Mouse (Mus musculus): Measurements from ENCODE around the gene Npr1.

- TF ChIP-seq GATA1 (IDR thresholded peaks at IDR 0.05; ENCODE audit: low read length) (no peak), TAL1 (IDR thresholded peaks at IDR 0.05; ENCODE audit: low read length) (no peak)
Measured at GRCm38 (mm10) chr3:90488576-90488975, 22.9 kb upstream of the Npr1 start.

Data from erythroblast, embryonic 14.5 days (primary cell).